32 mouse cellular contexts compared by ENCODE assay signal in genomic region chr9:57254823-57255495, GRCm38 (mm10). TPM values are rescaled to one million over a fixed set of nuclear protein-coding genes. Genes with fewer than 3 reads are reported as not detected.
DNase-seq lines count a peak whose midpoint lies in the region; ATAC-seq and TF ChIP-seq lines count a peak whose summit lies in the region.
"Had no signal": no experiment of that assay in that cellular context is flagged by ENCODE, and none has a peak within 500 bp of the region (broad histone marks: within the 10 kb centered on the region; RNA-seq: fewer than 3 reads in every experiment).

No protein-coding gene starts in this region.

- 39% methylated on average over 9 of the region's 9 CpGs for WGBS in liver, adult 2 months
- 91% methylated on average over 9 of the region's 9 CpGs for WGBS in liver, embryonic 11.5 days
- WGBS in lung, adult 2 months: 68% methylated on average over 9 of the region's 9 CpGs

- H3K27ac ChIP-seq in liver, adult 2 months (replicated peaks; ENCODE audit: insufficient read depth, low read depth, low read length): peak overlapping the region; percentile 51
- no peak overlapping the region for H3K27ac ChIP-seq in liver, embryonic 11.5 days (ENCODE audit: low read depth, low read length)
- H3K27ac ChIP-seq: embryonic facial prominence, embryonic 10.5 days; forebrain, embryonic 10.5 days; hindbrain, embryonic 15.5 days; liver, embryonic 14.5 days; midbrain, embryonic 13.5 days had no signal

- H3K4me3 ChIP-seq in liver, adult 2 months (ENCODE audit: insufficient read depth, low read depth, low read length): no peak overlapping the region
- no peak overlapping the region for H3K4me3 ChIP-seq in liver, embryonic 11.5 days (ENCODE audit: low read depth, low read length)
- H3K4me3 ChIP-seq in lung, adult 2 months (replicated peaks; ENCODE audit: extremely low read depth, low read depth, low read length): no peak overlapping the region
- H3K4me3 ChIP-seq: embryonic facial prominence, embryonic 10.5 days; forebrain, embryonic 10.5 days; hindbrain, embryonic 15.5 days; layer of hippocampus, adult 2 months; midbrain, embryonic 13.5 days had no signal

- H3K27me3 ChIP-seq in liver, adult 2 months (ENCODE audit: control insufficient read depth, insufficient read depth, low read length): no peaks in the 10 kb centered on the region
- no peaks in the 10 kb centered on the region for H3K27me3 ChIP-seq in liver, embryonic 11.5 days (replicated peaks; ENCODE audit: control insufficient read depth, insufficient read depth, low read length)
- H3K27me3 ChIP-seq: hindbrain, embryonic 15.5 days; midbrain, embryonic 13.5 days had no signal

- no peak overlapping the region for H3K4me2 ChIP-seq in liver, embryonic 11.5 days
- H3K4me2 ChIP-seq: hindbrain, embryonic 15.5 days; midbrain, embryonic 13.5 days had no signal

- TF ChIP-seq POLR2A in liver, adult 2 months (IDR thresholded peaks at IDR 0.05; ENCODE audit: extremely low read depth, insufficient read depth, low read length): no peak
- no peak for TF ChIP-seq POLR2A in lung, adult 2 months (IDR thresholded peaks at IDR 0.05; ENCODE audit: borderline replicate concordance, extremely low read depth, low read depth, low read length)

- H3K4me1 ChIP-seq in liver, adult 2 months (ENCODE audit: control insufficient read depth, insufficient read depth, low read length): peaks cover 10% of the 10 kb centered on the region
- H3K4me1 ChIP-seq in liver, embryonic 11.5 days (replicated peaks; ENCODE audit: control insufficient read depth, insufficient read depth, low read length): peaks cover 2% of the 10 kb centered on the region
- H3K4me1 ChIP-seq in lung, adult 2 months (ENCODE audit: control insufficient read depth, insufficient read depth, low read length): peaks cover 5% of the 10 kb centered on the region
- H3K4me1 ChIP-seq: hindbrain, embryonic 15.5 days; midbrain, embryonic 13.5 days had no signal

- peaks cover 33% of the 10 kb centered on the region for H3K79me2 ChIP-seq in liver, adult 2 months (ENCODE audit: control insufficient read depth, insufficient read depth, low read length)

- DNase-seq in liver, adult 2 months (ENCODE audit: extremely low read depth, low read depth, low spot score): peak; percentile 86
- no peak for DNase-seq in liver, embryonic 11.5 days (ENCODE audit: low spot score)
- DNase-seq in lung, postnatal 36 days: peak; percentile 67
- no peak for DNase-seq in lung, adult 2 months
- peak; percentile 77 for DNase-seq in ZHBTc4 (ENCODE audit: low read depth, low spot score)
- no peak for DNase-seq in retina, embryonic 14.5 days (ENCODE audit: low spot score)
- no peak for DNase-seq in layer of hippocampus, postnatal 14 days (ENCODE audit: low spot score in 2 of 2)
- DNase-seq: cerebellum, adult 11 months; cerebellum, adult 9-11 months; forebrain, postnatal 0 days; gastrocnemius, postnatal 14 days; layer of hippocampus, postnatal 36 days; right cerebral cortex, postnatal 14 days had no signal

- TF ChIP-seq CTCF in liver, adult 2 months (IDR thresholded peaks at IDR 0.05; ENCODE audit: low read depth, low read length): no peak
- no peak for TF ChIP-seq CTCF in lung, adult 2 months (IDR thresholded peaks at IDR 0.05; ENCODE audit: insufficient read depth, low read length)

- no peak for ATAC-seq in liver, embryonic 11.5 days (replicated peaks; ENCODE audit: low FRiP score)
- ATAC-seq: forebrain, postnatal 0 days; midbrain, embryonic 13.5 days had no signal

- no peak overlapping the region for H3K9ac ChIP-seq in liver, adult 2 months (ENCODE audit: low read depth, low read length)
- no peak overlapping the region for H3K9ac ChIP-seq in liver, embryonic 11.5 days (ENCODE audit: low read depth, low read length)
- H3K9ac ChIP-seq: forebrain, postnatal 0 days; hindbrain, embryonic 15.5 days; liver, embryonic 14.5 days; midbrain, embryonic 13.5 days had no signal

- H3K36me3 ChIP-seq in liver, adult 2 months (ENCODE audit: control insufficient read depth, insufficient read depth, low read length): peaks cover 4% of the 10 kb centered on the region; the same call in 1 of the 2 replicates
- H3K36me3 ChIP-seq in liver, embryonic 11.5 days (ENCODE audit: control insufficient read depth, insufficient read depth, low read length): peaks cover 42% of the 10 kb centered on the region
- H3K36me3 ChIP-seq: hindbrain, embryonic 15.5 days had no signal

- no peaks in the 10 kb centered on the region for H3K9me3 ChIP-seq in liver, embryonic 11.5 days (ENCODE audit: control insufficient read depth, low read length)
- H3K9me3 ChIP-seq: embryonic facial prominence, embryonic 10.5 days; forebrain, embryonic 10.5 days; hindbrain, embryonic 15.5 days; midbrain, embryonic 13.5 days had no signal

RNA-seq across cellular contexts. Expression of gene 1700017B05Rik, which starts 7.5 kb away (rescaled TPM):
- 1.7 and 4.4 TPM in 2 replicates for total RNA-seq in liver, adult 2 months (2014; rRNA removed)
- polyA plus RNA-seq in liver, adult 2 months (2012; rRNA removed): 4.9 and 6.3 TPM in 2 replicates
- 27.0 and 29.5 TPM in 2 replicates for polyA plus RNA-seq in liver, embryonic 11.5 days (2014; fragmentation: Nextera tagmentation; extraction: Ambion mirVana)
- polyA plus RNA-seq in lung, adult 2 months (2012; rRNA removed): 12.1 and 12.5 TPM in 2 replicates
- 10 to 100 TPM; 29.8 to 31.4 TPM for total RNA-seq in layer of hippocampus, postnatal 14 days (2021)

RNA-seq across cellular contexts. Expression of gene Trcg1, which starts 18.6 kb away (rescaled TPM):
- not detected in 2 replicates for total RNA-seq in liver, adult 2 months (2014; rRNA removed)
- not detected in 2 replicates for polyA plus RNA-seq in liver, adult 2 months (2012; rRNA removed)
- not detected in 2 replicates for polyA plus RNA-seq in liver, embryonic 11.5 days (2014; fragmentation: Nextera tagmentation; extraction: Ambion mirVana)
- not detected in 2 replicates for polyA plus RNA-seq in lung, adult 2 months (2012; rRNA removed)
- total RNA-seq in layer of hippocampus, postnatal 14 days (2021): not detected
- total RNA-seq: adrenal gland, postnatal 4 days; common myeloid progenitor, adult 5-6 weeks; forebrain, postnatal 0 days; gastrocnemius, postnatal 14 days; heart, adult 8-10 months; hematopoietic stem cell, adult 5-6 weeks; layer of hippocampus, adult 2 months; layer of hippocampus, postnatal 36 days; left cerebral cortex, postnatal 10 days; monocyte, adult 5-6 weeks had no signal
- polyA plus RNA-seq: C2C12; forebrain, postnatal 0 days; heart, embryonic 16.5 days; hindbrain, embryonic 15.5 days; intestine, embryonic 14.5 days; kidney, embryonic 14.5 days; limb, embryonic 11.5 days; liver, embryonic 14.5 days; midbrain, embryonic 13.5 days; thymus, postnatal 0 days; urinary bladder, adult 2 months had no signal

Comparison
In these comparisons a context has a peak if more than half of its experiments do, and no peak if none do; other contexts are left out.
1. DNase-seq: peak in liver, adult 2 months (single experiment), lung, postnatal 36 days (single experiment) and ZHBTc4 (single experiment); none in liver, embryonic 11.5 days (single experiment), lung, adult 2 months (single experiment), retina, embryonic 14.5 days (single experiment) and layer of hippocampus, postnatal 14 days (0 of 2).